Mouse (Mus musculus): ENCODE measurements around the gene Baz1a. TPM values are rescaled to one million over a fixed set of nuclear protein-coding genes. Genes with fewer than 3 reads are reported as not detected.

The Baz1a gene
- polyA plus RNA-seq, 1 experiment from 2014 or later = 15.8 TPM

- no peaks in the 10 kb centered on the region for H3K36me3 ChIP-seq
- peaks cover 12% of the 10 kb centered on the region for H3K4me1 ChIP-seq
- H3K9ac ChIP-seq = no peak overlapping the region
- H3K4me3 ChIP-seq = no peak overlapping the region
- 69% methylated on average over 4 of the region's 4 CpGs for WGBS
- no peak for ATAC-seq (ENCODE audit: extremely low read depth, insufficient number of reproducible peaks, low FRiP score, low TSS enrichment)
- H3K4me2 ChIP-seq = no peak overlapping the region
- H3K9me3 ChIP-seq = no peaks in the 10 kb centered on the region
- no peaks in the 10 kb centered on the region for H3K27me3 ChIP-seq (replicated peaks)
- no peak overlapping the region for H3K27ac ChIP-seq (replicated peaks)
Measured at GRCm38 (mm10) chr12:54988323-54988850, 25.8 kb downstream of the Baz1a start.

GRCm38 (mm10) chr12:54987156-54987555, 27.0 kb downstream of the Baz1a start:
- ATAC-seq (ENCODE audit: extremely low read depth, insufficient number of reproducible peaks, low FRiP score, low TSS enrichment) = no peak
- Histone ChIP-seq H3K27ac (replicated peaks) (no peak overlapping the region), H3K27me3 (replicated peaks) (no peaks in the 10 kb centered on the region), H3K9ac (no peak overlapping the region), H3K4me3 (no peak overlapping the region), H3K9me3 (no peaks in the 10 kb centered on the region), H3K4me2 (no peak overlapping the region), H3K4me1 (peaks cover 7% of the 10 kb centered on the region), H3K36me3 (peaks cover 3% of the 10 kb centered on the region; the same call in 1 of the 2 replicates)
- WGBS = 83% methylated on average over 2 of the region's 2 CpGs

GRCm38 (mm10) chr12:54986052-54986717, 28.0 kb downstream of the Baz1a start, which contains the start of gene Gm20403:
Gene Gm20403 (minus strand): TSS chr12:54986529.
- peak within 1 kb of the TSS; percentile 95 for H3K9ac ChIP-seq
- peaks cover 7% of the 10 kb centered on the region for H3K4me1 ChIP-seq
- peaks cover 6% of the 10 kb centered on the region; the same call in 1 of the 2 replicates for H3K36me3 ChIP-seq
- H3K4me3 ChIP-seq = peak within 1 kb of the TSS; percentile 90
- H3K27me3 ChIP-seq (replicated peaks) = no peaks in the 10 kb centered on the region
- peak; percentile 37; the same call in 1 of the 2 replicates for ATAC-seq (ENCODE audit: extremely low read depth, insufficient number of reproducible peaks, low FRiP score, low TSS enrichment)
- no peaks in the 10 kb centered on the region for H3K9me3 ChIP-seq
- H3K4me2 ChIP-seq = peak within 1 kb of the TSS; percentile 87
- peak within 1 kb of the TSS; percentile 91 for H3K27ac ChIP-seq (replicated peaks)
- under 1% methylated on average over 52 of the region's 60 CpGs for WGBS

GRCm38 (mm10) chr12:54985257-54986051, 28.7 kb downstream of the Baz1a start:
- Histone ChIP-seq H3K9ac (peak overlapping the region; percentile 95), H3K4me3 (peak overlapping the region; percentile 90), H3K9me3 (no peaks in the 10 kb centered on the region), H3K27me3 (replicated peaks) (no peaks in the 10 kb centered on the region), H3K4me2 (peak overlapping the region; percentile 87), H3K36me3 (peaks cover 6% of the 10 kb centered on the region; the same call in 1 of the 2 replicates), H3K4me1 (peaks cover 7% of the 10 kb centered on the region), H3K27ac (replicated peaks) (peak overlapping the region; percentile 91)
- under 1% methylated on average over 114 of the region's 117 CpGs for WGBS
- peak; percentile 40 for ATAC-seq (ENCODE audit: extremely low read depth, insufficient number of reproducible peaks, low FRiP score, low TSS enrichment)

GRCm38 (mm10) chr12:54984701-54985256, 29.4 kb downstream of the Baz1a start:
- Histone ChIP-seq H3K27me3 (replicated peaks) (no peaks in the 10 kb centered on the region), H3K27ac (replicated peaks) (peak overlapping the region; percentile 91), H3K4me2 (peak overlapping the region; percentile 87), H3K36me3 (peaks cover 9% of the 10 kb centered on the region; the same call in 1 of the 2 replicates), H3K4me3 (peak overlapping the region; percentile 90), H3K9me3 (no peaks in the 10 kb centered on the region), H3K9ac (peak overlapping the region; percentile 95), H3K4me1 (peaks cover 7% of the 10 kb centered on the region)
- whole genome bisulfite sequencing = under 1% methylated on average over 42 of the region's 42 CpGs
- ATAC-seq (ENCODE audit: extremely low read depth, insufficient number of reproducible peaks, low FRiP score, low TSS enrichment) = peak; percentile 68

GRCm38 (mm10) chr12:54982935-54983715, 31.0 kb downstream of the Baz1a start:
- no peak overlapping the region for H3K9ac ChIP-seq
- H3K4me1 ChIP-seq = peaks cover 7% of the 10 kb centered on the region
- no peaks in the 10 kb centered on the region for H3K27me3 ChIP-seq (replicated peaks)
- WGBS = 77% methylated on average over 7 of the region's 7 CpGs
- ATAC-seq (ENCODE audit: extremely low read depth, insufficient number of reproducible peaks, low FRiP score, low TSS enrichment) = no peak
- H3K4me2 ChIP-seq = no peak overlapping the region
- peaks cover 9% of the 10 kb centered on the region; the same call in 1 of the 2 replicates for H3K36me3 ChIP-seq
- no peaks in the 10 kb centered on the region for H3K9me3 ChIP-seq
- no peak overlapping the region for H3K4me3 ChIP-seq
- H3K27ac ChIP-seq (replicated peaks) = no peak overlapping the region

GRCm38 (mm10) chr12:54981962-54982361, 32.2 kb downstream of the Baz1a start:
- Histone ChIP-seq H3K4me1 (peaks cover 7% of the 10 kb centered on the region), H3K9ac (no peak overlapping the region), H3K27ac (replicated peaks) (no peak overlapping the region), H3K4me2 (no peak overlapping the region), H3K4me3 (no peak overlapping the region), H3K27me3 (replicated peaks) (no peaks in the 10 kb centered on the region), H3K36me3 (peaks cover 9% of the 10 kb centered on the region; the same call in 1 of the 2 replicates), H3K9me3 (no peaks in the 10 kb centered on the region)
- ATAC-seq (ENCODE audit: extremely low read depth, insufficient number of reproducible peaks, low FRiP score, low TSS enrichment) = no peak
- 77% methylated on average over 6 of the region's 6 CpGs for WGBS

GRCm38 (mm10) chr12:54980939-54981338, 33.2 kb downstream of the Baz1a start:
- peaks cover 7% of the 10 kb centered on the region for H3K4me1 ChIP-seq
- no peak overlapping the region for H3K4me3 ChIP-seq
- no peak overlapping the region for H3K4me2 ChIP-seq
- WGBS = 82% methylated on average over 5 of the region's 5 CpGs
- ATAC-seq (ENCODE audit: extremely low read depth, insufficient number of reproducible peaks, low FRiP score, low TSS enrichment) = no peak
- no peak overlapping the region for H3K9ac ChIP-seq
- no peak overlapping the region for H3K27ac ChIP-seq (replicated peaks)
- H3K9me3 ChIP-seq = no peaks in the 10 kb centered on the region
- no peaks in the 10 kb centered on the region for H3K27me3 ChIP-seq (replicated peaks)
- peaks cover 9% of the 10 kb centered on the region; the same call in 1 of the 2 replicates for H3K36me3 ChIP-seq

GRCm38 (mm10) chr12:54980532-54980931, 33.6 kb downstream of the Baz1a start:
- no peak overlapping the region for H3K4me3 ChIP-seq
- no peak for ATAC-seq (ENCODE audit: extremely low read depth, insufficient number of reproducible peaks, low FRiP score, low TSS enrichment)
- H3K27me3 ChIP-seq (replicated peaks) = no peaks in the 10 kb centered on the region
- H3K4me2 ChIP-seq = no peak overlapping the region
- H3K9ac ChIP-seq = no peak overlapping the region
- 57% methylated on average over 6 of the region's 6 CpGs for WGBS
- H3K27ac ChIP-seq (replicated peaks) = no peak overlapping the region
- H3K9me3 ChIP-seq = no peaks in the 10 kb centered on the region
- H3K36me3 ChIP-seq = peaks cover 9% of the 10 kb centered on the region; the same call in 1 of the 2 replicates
- H3K4me1 ChIP-seq = peaks cover 7% of the 10 kb centered on the region

- no peak overlapping the region for H3K9ac ChIP-seq
- H3K27ac ChIP-seq (replicated peaks) = no peak overlapping the region
- H3K9me3 ChIP-seq = no peaks in the 10 kb centered on the region
- H3K4me2 ChIP-seq = no peak overlapping the region
- 0 out of 2 replicates have a peak, but pooled peaks cover 4% of the 10 kb centered on the region for H3K4me1 ChIP-seq
- peaks cover 67% of the 10 kb centered on the region for H3K36me3 ChIP-seq
- no peak for ATAC-seq (ENCODE audit: extremely low read depth, insufficient number of reproducible peaks, low FRiP score, low TSS enrichment)
- no peak overlapping the region for H3K4me3 ChIP-seq
- 68% methylated on average over 3 of the region's 3 CpGs for WGBS
- H3K27me3 ChIP-seq (replicated peaks) = no peaks in the 10 kb centered on the region
Measured at GRCm38 (mm10) chr12:54969033-54969432, 45.1 kb downstream of the Baz1a start.
